Mouse (Mus musculus) heart, embryonic 15.5 days (tissue): ENCODE measurements around the gene Jkamp. TPM values are rescaled to one million over a fixed set of nuclear protein-coding genes. Genes with fewer than 3 reads are reported as not detected.
A peak's percentile ranks its signal among the peaks of the same experiment; 100 is the strongest.

Experiments used
- ATAC-seq: fragments of 200-750 bp; cut with Nextera tagmentation; replicated peaks from 2 replicates; pipeline ENCODE4 v1.8.0; 2017; ENCODE audit warnings: low read depth, moderate TSS enrichment; ENCODE audit not compliant: insufficient number of reproducible peaks, insufficient read depth, low FRiP score
- H3K27ac ChIP-seq: fragments of 300-500 bp; sonication (generic); 2 replicates; pipeline ENCODE4 v1.5.1; 2015; ENCODE audit warnings: mild to moderate bottlenecking, inconsistent platforms
- H3K27me3 ChIP-seq: fragments of 300-500 bp; sonication (generic); 2 replicates; pipeline ENCODE4 v1.6.1; 2015; ENCODE audit warnings: inconsistent platforms
- H3K36me3 ChIP-seq: fragments of 300-500 bp; sonication (generic); 2 replicates; pipeline ENCODE4 v1.6.1; 2015; ENCODE audit warnings: mild to moderate bottlenecking, inconsistent platforms
- H3K4me1 ChIP-seq: fragments of 300-500 bp; sonication (generic); replicated peaks from 2 replicates; pipeline ENCODE4 v1.6.1; 2015; ENCODE audit warnings: inconsistent platforms
- H3K4me2 ChIP-seq: fragments of 300-500 bp; sonication (generic); 2 replicates; pipeline ENCODE4 v1.6.1; 2015; ENCODE audit warnings: inconsistent platforms, mild to moderate bottlenecking, moderate library complexity
- H3K4me3 ChIP-seq: fragments of 300-500 bp; sonication (generic); 2 replicates; pipeline ENCODE4 v1.5.1; 2015; ENCODE audit warnings: mild to moderate bottlenecking, inconsistent platforms
- H3K9ac ChIP-seq: fragments of 300-500 bp; sonication (generic); 2 replicates; pipeline ENCODE4 v1.6.1; 2015; ENCODE audit warnings: mild to moderate bottlenecking, inconsistent platforms
- H3K9me3 ChIP-seq: fragments of 300-500 bp; sonication (generic); replicated peaks from 2 replicates; pipeline ENCODE4 v1.6.1; 2016; ENCODE audit warnings: inconsistent platforms
- WGBS: fragments of 180-500 bp; shearing (Covaris S2); methylation state at CpG from one replicate; pipeline ENCODE4 v1.1.7; 2015; ENCODE audit warnings: mixed read lengths; 5-methylcytosine and 5-hydroxymethylcytosine counted together
- polyA plus RNA-seq: library from polyadenylated mRNA; unstranded; fragments of >200 nt; fragmentation: Nextera tagmentation; extraction: Ambion mirVana; gene quantifications from 2 replicates; pipeline ENCODE4 v1.2.1, GENCODE M21; 2015

Jkamp gene
- polyA plus RNA-seq, 1 experiment from 2014 or later = 65.8 TPM

- 1% methylated on average over 18 of the region's 18 CpGs for WGBS
- H3K9me3 ChIP-seq = no peaks in the 10 kb centered on the region
- H3K27me3 ChIP-seq = no peaks in the 10 kb centered on the region
- no peak; the same call in 1 of the 2 replicates for ATAC-seq
- H3K36me3 ChIP-seq = peaks cover 10% of the 10 kb centered on the region; the same call in 1 of the 2 replicates
- peak overlapping the region; percentile 84 for H3K4me2 ChIP-seq
- peak overlapping the region; percentile 77 for H3K4me3 ChIP-seq
- peak overlapping the region; percentile 97 for H3K27ac ChIP-seq
- H3K9ac ChIP-seq = peak overlapping the region; percentile 79
- peaks cover 28% of the 10 kb centered on the region for H3K4me1 ChIP-seq
Observed at GRCm38 (mm10) chr12:72086166-72086825, 907 bp downstream of the Jkamp start.

- no peak overlapping the region for H3K27ac ChIP-seq
- H3K4me3 ChIP-seq = no peak overlapping the region
- H3K9me3 ChIP-seq = no peaks in the 10 kb centered on the region
- 94% methylated on average over 4 of the region's 4 CpGs for WGBS
- no peaks in the 10 kb centered on the region for H3K27me3 ChIP-seq
- no peak for ATAC-seq
- peaks cover 32% of the 10 kb centered on the region for H3K36me3 ChIP-seq
- no peak overlapping the region for H3K4me2 ChIP-seq
- H3K9ac ChIP-seq = no peak overlapping the region
- H3K4me1 ChIP-seq = peaks cover 13% of the 10 kb centered on the region
Observed at GRCm38 (mm10) chr12:72089802-72090201, 4.4 kb downstream of the Jkamp start.

- H3K27me3 ChIP-seq = no peaks in the 10 kb centered on the region
- no peak overlapping the region for H3K4me2 ChIP-seq
- no peak for ATAC-seq
- no peak overlapping the region for H3K4me3 ChIP-seq
- no peaks in the 10 kb centered on the region for H3K9me3 ChIP-seq
- WGBS = 91% methylated on average over 8 of the region's 8 CpGs
- no peak overlapping the region for H3K27ac ChIP-seq
- no peak overlapping the region for H3K9ac ChIP-seq
- H3K36me3 ChIP-seq = peaks cover 72% of the 10 kb centered on the region
- H3K4me1 ChIP-seq = no peaks in the 10 kb centered on the region
Observed at GRCm38 (mm10) chr12:72096966-72097365, 11.6 kb downstream of the Jkamp start.

- WGBS = 79% methylated on average over 6 of the region's 6 CpGs
Observed at GRCm38 (mm10) chr12:72102776-72103175, 17.4 kb downstream of the Jkamp start.

GRCm38 (mm10) chr12:72104027-72104426, 18.6 kb downstream of the Jkamp start:
- whole genome bisulfite sequencing = 74% methylated on average over 5 of the region's 5 CpGs
- Histone ChIP-seq H3K4me2 (no peak overlapping the region), H3K27ac (no peak overlapping the region), H3K27me3 (no peaks in the 10 kb centered on the region), H3K36me3 (peaks cover 23% of the 10 kb centered on the region), H3K9me3 (no peaks in the 10 kb centered on the region), H3K4me3 (no peak overlapping the region), H3K9ac (no peak overlapping the region), H3K4me1 (no peaks in the 10 kb centered on the region)
- no peak for ATAC-seq

More at GRCm38 (mm10) chr12:72102776-72103175, 17.4 kb downstream of the Jkamp start:
- Histone ChIP-seq H3K9me3 (no peaks in the 10 kb centered on the region), H3K4me3 (no peak overlapping the region), H3K36me3 (peaks cover 26% of the 10 kb centered on the region), H3K27me3 (no peaks in the 10 kb centered on the region), H3K27ac (no peak overlapping the region), H3K4me1 (no peaks in the 10 kb centered on the region), H3K9ac (no peak overlapping the region), H3K4me2 (no peak overlapping the region)
- ATAC-seq = no peak

GRCm38 (mm10) chr12:72104525-72105281, 19.3 kb downstream of the Jkamp start:
- no peak overlapping the region for H3K27ac ChIP-seq
- WGBS = 18% methylated on average over 14 of the region's 14 CpGs
- no peak overlapping the region for H3K4me3 ChIP-seq
- peaks cover 18% of the 10 kb centered on the region for H3K36me3 ChIP-seq
- no peaks in the 10 kb centered on the region for H3K27me3 ChIP-seq
- no peaks in the 10 kb centered on the region for H3K4me1 ChIP-seq
- no peak for ATAC-seq
- peak overlapping the region; percentile 44 for H3K4me2 ChIP-seq
- H3K9me3 ChIP-seq = no peaks in the 10 kb centered on the region
- H3K9ac ChIP-seq = no peak overlapping the region

GRCm38 (mm10) chr12:72115126-72115525, 29.7 kb downstream of the Jkamp start:
- Histone ChIP-seq H3K4me2 (no peak overlapping the region), H3K4me3 (no peak overlapping the region), H3K36me3 (no peaks in the 10 kb centered on the region), H3K9me3 (no peaks in the 10 kb centered on the region), H3K4me1 (no peaks in the 10 kb centered on the region), H3K27me3 (no peaks in the 10 kb centered on the region), H3K9ac (no peak overlapping the region), H3K27ac (no peak overlapping the region)
- 62% methylated on average over 6 of the region's 6 CpGs for WGBS
- no peak for ATAC-seq

DNA sequence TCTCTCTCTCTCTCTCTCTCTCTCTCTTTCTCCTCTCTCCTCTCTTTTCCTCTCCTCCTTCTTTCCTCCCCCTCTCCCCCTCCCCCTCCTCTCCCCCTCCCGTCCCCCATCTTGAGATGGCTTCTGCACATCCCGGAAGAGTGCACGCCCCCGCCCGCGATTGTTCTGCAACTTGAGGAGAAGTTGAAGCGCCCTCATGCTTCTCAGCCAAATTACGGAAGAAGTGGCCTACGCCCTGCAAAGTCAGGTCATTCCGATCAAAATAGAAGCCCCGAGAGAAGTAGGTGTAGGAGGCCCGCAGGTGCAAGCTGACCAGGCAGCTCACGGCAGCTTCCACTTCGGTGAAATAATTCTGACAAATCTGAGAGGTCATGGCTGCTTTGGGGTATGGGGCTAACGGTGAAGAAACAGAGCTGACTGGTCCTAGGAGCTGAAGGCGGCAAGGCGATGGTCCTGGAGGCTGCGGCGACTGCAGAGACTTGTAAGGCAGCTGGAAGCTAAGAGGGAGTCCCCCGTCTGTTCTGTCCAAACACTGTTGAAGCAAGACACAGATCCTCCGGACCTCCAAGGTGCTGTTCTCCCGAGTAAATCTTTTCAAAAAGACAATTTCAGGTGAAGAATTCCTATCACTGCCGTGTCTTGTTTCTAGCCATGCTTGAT, 30.4 kb downstream of the Jkamp start:
- H3K4me3 ChIP-seq = no peak overlapping the region
- H3K9ac ChIP-seq = no peak overlapping the region
- ATAC-seq = no peak
- no peaks in the 10 kb centered on the region for H3K27me3 ChIP-seq
- 70% methylated on average over 22 of the region's 23 CpGs for WGBS
- no peaks in the 10 kb centered on the region for H3K9me3 ChIP-seq
- no peak overlapping the region for H3K4me2 ChIP-seq
- no peaks in the 10 kb centered on the region for H3K36me3 ChIP-seq
- H3K4me1 ChIP-seq = no peaks in the 10 kb centered on the region
- H3K27ac ChIP-seq = no peak overlapping the region

DNA sequence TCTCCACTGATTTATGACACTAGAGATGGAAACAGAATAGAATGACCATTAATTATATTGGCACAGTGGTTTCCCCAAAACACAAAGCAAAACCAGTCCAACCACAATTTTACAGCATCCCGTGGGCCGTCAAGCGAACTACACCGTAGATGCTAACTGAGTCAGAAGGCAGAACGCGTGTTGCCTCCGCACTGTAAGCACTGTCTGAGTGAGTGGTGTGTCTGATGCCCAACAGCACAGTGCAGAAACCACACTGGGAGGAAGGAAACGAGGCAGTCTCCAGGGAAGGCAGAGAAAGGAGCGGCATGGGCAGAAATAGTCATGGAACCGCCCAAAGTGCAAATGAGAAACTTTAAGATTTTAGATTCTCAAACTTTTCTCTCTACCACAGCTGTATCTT, 43.8 kb downstream of the Jkamp start:
- ATAC-seq = no peak
- H3K27ac ChIP-seq = no peak overlapping the region
- 87% methylated on average over 10 of the region's 10 CpGs for WGBS
- H3K9ac ChIP-seq = no peak overlapping the region
- H3K36me3 ChIP-seq = no peaks in the 10 kb centered on the region
- no peak overlapping the region for H3K4me2 ChIP-seq
- H3K4me3 ChIP-seq = no peak overlapping the region
- H3K27me3 ChIP-seq = no peaks in the 10 kb centered on the region
- no peaks in the 10 kb centered on the region for H3K4me1 ChIP-seq
- no peaks in the 10 kb centered on the region for H3K9me3 ChIP-seq

- Histone ChIP-seq H3K27me3 (no peaks in the 10 kb centered on the region), H3K9ac (no peak overlapping the region), H3K4me3 (no peak overlapping the region), H3K36me3 (no peaks in the 10 kb centered on the region), H3K4me2 (no peak overlapping the region), H3K4me1 (no peaks in the 10 kb centered on the region), H3K9me3 (no peaks in the 10 kb centered on the region), H3K27ac (no peak overlapping the region)
- 78% methylated on average over 4 of the region's 4 CpGs for WGBS
- no peak for ATAC-seq
Observed at GRCm38 (mm10) chr12:72150786-72151185, 65.4 kb downstream of the Jkamp start.
